Mouse (Mus musculus): ENCODE measurements around the gene Hmga2. TPM values are rescaled to one million over a fixed set of nuclear protein-coding genes. Genes with fewer than 3 reads are reported as not detected.

The Hmga2 gene
- polyA plus RNA-seq, 1 experiment from 2014 or later = 2.1 TPM

- Histone ChIP-seq H3K9me3 (ENCODE audit: control insufficient read depth, low read length) (no peaks in the 10 kb centered on the region), H3K4me1 (replicated peaks; ENCODE audit: control insufficient read depth, insufficient read depth, low read length) (no peaks in the 10 kb centered on the region; the same call in none of the 2 replicates), H3K27me3 (ENCODE audit: control insufficient read depth, insufficient read depth, low read length) (no peaks in the 10 kb centered on the region), H3K4me3 (replicated peaks; ENCODE audit: low read length) (no peak overlapping the region), H3K4me2 (replicated peaks) (no peak overlapping the region), H3K9ac (no peak overlapping the region), H3K36me3 (replicated peaks; ENCODE audit: control insufficient read depth, insufficient read depth) (no peaks in the 10 kb centered on the region), H3K27ac (no peak overlapping the region)
- DNase-seq (ENCODE audit: low spot score) = no peak
- 66% methylated on average over 4 of the region's 4 CpGs for WGBS
- no peak for ATAC-seq (ENCODE audit: low FRiP score)
These were observed 65.3 kb downstream of the Hmga2 start for GRCm38 (mm10) chr10:120410958-120411357.

- H3K4me3 ChIP-seq (replicated peaks; ENCODE audit: low read length) = no peak overlapping the region
- H3K4me1 ChIP-seq (replicated peaks; ENCODE audit: control insufficient read depth, insufficient read depth, low read length) = no peaks in the 10 kb centered on the region; the same call in 1 of the 2 replicates
- no peaks in the 10 kb centered on the region for H3K9me3 ChIP-seq (ENCODE audit: control insufficient read depth, low read length)
- H3K27ac ChIP-seq = no peak overlapping the region
- H3K4me2 ChIP-seq (replicated peaks) = no peak overlapping the region
- H3K36me3 ChIP-seq (replicated peaks; ENCODE audit: control insufficient read depth, insufficient read depth) = no peaks in the 10 kb centered on the region
- ATAC-seq (ENCODE audit: low FRiP score) = no peak
- H3K27me3 ChIP-seq (ENCODE audit: control insufficient read depth, insufficient read depth, low read length) = no peaks in the 10 kb centered on the region
- WGBS = 83% methylated on average over 9 of the region's 9 CpGs
- H3K9ac ChIP-seq = no peak overlapping the region
- no peak for DNase-seq (ENCODE audit: low spot score)
These were observed 67.1 kb downstream of the Hmga2 start for GRCm38 (mm10) chr10:120409131-120409530.

GRCm38 (mm10) chr10:120407230-120407629 is 69.0 kb downstream of the Hmga2 start:
- H3K36me3 ChIP-seq (replicated peaks; ENCODE audit: control insufficient read depth, insufficient read depth) = no peaks in the 10 kb centered on the region
- no peaks in the 10 kb centered on the region for H3K9me3 ChIP-seq (ENCODE audit: control insufficient read depth, low read length)
- no peak overlapping the region for H3K9ac ChIP-seq
- no peak overlapping the region for H3K4me3 ChIP-seq (replicated peaks; ENCODE audit: low read length)
- 42% methylated on average over 9 of the region's 9 CpGs for WGBS
- no peaks in the 10 kb centered on the region for H3K27me3 ChIP-seq (ENCODE audit: control insufficient read depth, insufficient read depth, low read length)
- peaks cover 2% of the 10 kb centered on the region; the same call in 1 of the 2 replicates for H3K4me1 ChIP-seq (replicated peaks; ENCODE audit: control insufficient read depth, insufficient read depth, low read length)
- H3K27ac ChIP-seq = no peak overlapping the region
- DNase-seq (ENCODE audit: low spot score) (no peak), ATAC-seq (ENCODE audit: low FRiP score) (no peak)
- H3K4me2 ChIP-seq (replicated peaks) = no peak overlapping the region

- no peaks in the 10 kb centered on the region for H3K9me3 ChIP-seq (ENCODE audit: control insufficient read depth, low read length)
- no peaks in the 10 kb centered on the region for H3K27me3 ChIP-seq (ENCODE audit: control insufficient read depth, insufficient read depth, low read length)
- ATAC-seq (ENCODE audit: low FRiP score) (no peak), DNase-seq (ENCODE audit: low spot score) (no peak)
- H3K4me1 ChIP-seq (replicated peaks; ENCODE audit: control insufficient read depth, insufficient read depth, low read length) = peaks cover 3% of the 10 kb centered on the region; the same call in 1 of the 2 replicates
- no peak overlapping the region for H3K9ac ChIP-seq
- 64% methylated on average over 9 of the region's 9 CpGs for whole genome bisulfite sequencing
- no peak overlapping the region for H3K4me3 ChIP-seq (replicated peaks; ENCODE audit: low read length)
- no peak overlapping the region for H3K4me2 ChIP-seq (replicated peaks)
- H3K27ac ChIP-seq = no peak overlapping the region
- H3K36me3 ChIP-seq (replicated peaks; ENCODE audit: control insufficient read depth, insufficient read depth) = no peaks in the 10 kb centered on the region
These were observed 70.2 kb downstream of the Hmga2 start for GRCm38 (mm10) chr10:120406038-120406437.

- no peaks in the 10 kb centered on the region for H3K36me3 ChIP-seq (replicated peaks; ENCODE audit: control insufficient read depth, insufficient read depth)
- ATAC-seq (ENCODE audit: low FRiP score) (no peak), DNase-seq (ENCODE audit: low spot score) (no peak)
- H3K4me1 ChIP-seq (replicated peaks; ENCODE audit: control insufficient read depth, insufficient read depth, low read length) = peaks cover 3% of the 10 kb centered on the region; the same call in 1 of the 2 replicates
- H3K27ac ChIP-seq = no peak overlapping the region
- H3K9me3 ChIP-seq (ENCODE audit: control insufficient read depth, low read length) = no peaks in the 10 kb centered on the region
- H3K9ac ChIP-seq = no peak overlapping the region
- H3K27me3 ChIP-seq (ENCODE audit: control insufficient read depth, insufficient read depth, low read length) = no peaks in the 10 kb centered on the region
- H3K4me2 ChIP-seq (replicated peaks) = no peak overlapping the region
- WGBS = 92% methylated on average over 4 of the region's 4 CpGs
- H3K4me3 ChIP-seq (replicated peaks; ENCODE audit: low read length) = no peak overlapping the region
These were observed 70.9 kb downstream of the Hmga2 start for GRCm38 (mm10) chr10:120405322-120405721.

- 63% methylated on average over 5 of the region's 5 CpGs for WGBS
- Histone ChIP-seq H3K27me3 (ENCODE audit: control insufficient read depth, insufficient read depth, low read length) (no peaks in the 10 kb centered on the region), H3K27ac (no peak overlapping the region), H3K9ac (no peak overlapping the region), H3K4me1 (replicated peaks; ENCODE audit: control insufficient read depth, insufficient read depth, low read length) (peaks cover 3% of the 10 kb centered on the region; the same call in 1 of the 2 replicates), H3K4me2 (replicated peaks) (no peak overlapping the region), H3K36me3 (replicated peaks; ENCODE audit: control insufficient read depth, insufficient read depth) (no peaks in the 10 kb centered on the region), H3K9me3 (ENCODE audit: control insufficient read depth, low read length) (no peaks in the 10 kb centered on the region), H3K4me3 (replicated peaks; ENCODE audit: low read length) (no peak overlapping the region)
- ATAC-seq (ENCODE audit: low FRiP score) (no peak), DNase-seq (ENCODE audit: low spot score) (no peak)
These were observed 73.3 kb downstream of the Hmga2 start for GRCm38 (mm10) chr10:120402966-120403365.

- Histone ChIP-seq H3K4me2 (replicated peaks) (no peak overlapping the region), H3K9ac (no peak overlapping the region), H3K27me3 (ENCODE audit: control insufficient read depth, insufficient read depth, low read length) (no peaks in the 10 kb centered on the region), H3K4me3 (replicated peaks; ENCODE audit: low read length) (no peak overlapping the region), H3K36me3 (replicated peaks; ENCODE audit: control insufficient read depth, insufficient read depth) (no peaks in the 10 kb centered on the region), H3K4me1 (replicated peaks; ENCODE audit: control insufficient read depth, insufficient read depth, low read length) (peaks cover 3% of the 10 kb centered on the region; the same call in 1 of the 2 replicates), H3K9me3 (ENCODE audit: control insufficient read depth, low read length) (no peaks in the 10 kb centered on the region), H3K27ac (no peak overlapping the region)
- DNase-seq (ENCODE audit: low spot score) = no peak
- WGBS = 42% methylated on average over 8 of the region's 8 CpGs
- ATAC-seq (ENCODE audit: low FRiP score) = no peak
These were observed 74.5 kb downstream of the Hmga2 start for GRCm38 (mm10) chr10:120401787-120402186.

- H3K4me3 ChIP-seq (replicated peaks; ENCODE audit: low read length) = no peak overlapping the region
- DNase-seq (ENCODE audit: low spot score) (no peak), ATAC-seq (ENCODE audit: low FRiP score) (no peak)
- no peak overlapping the region for H3K27ac ChIP-seq
- H3K9me3 ChIP-seq (ENCODE audit: control insufficient read depth, low read length) = no peaks in the 10 kb centered on the region
- WGBS = 89% methylated on average over 9 of the region's 9 CpGs
- peaks cover 3% of the 10 kb centered on the region; the same call in 1 of the 2 replicates for H3K4me1 ChIP-seq (replicated peaks; ENCODE audit: control insufficient read depth, insufficient read depth, low read length)
- no peaks in the 10 kb centered on the region for H3K27me3 ChIP-seq (ENCODE audit: control insufficient read depth, insufficient read depth, low read length)
- H3K4me2 ChIP-seq (replicated peaks) = no peak overlapping the region
- no peak overlapping the region for H3K9ac ChIP-seq
- H3K36me3 ChIP-seq (replicated peaks; ENCODE audit: control insufficient read depth, insufficient read depth) = no peaks in the 10 kb centered on the region
These were observed 76.3 kb downstream of the Hmga2 start for GRCm38 (mm10) chr10:120399846-120400510.

- Histone ChIP-seq H3K9ac (no peak overlapping the region), H3K4me1 (replicated peaks; ENCODE audit: control insufficient read depth, insufficient read depth, low read length) (peaks cover 3% of the 10 kb centered on the region; the same call in 1 of the 2 replicates), H3K27me3 (ENCODE audit: control insufficient read depth, insufficient read depth, low read length) (no peaks in the 10 kb centered on the region), H3K27ac (no peak overlapping the region), H3K4me3 (replicated peaks; ENCODE audit: low read length) (no peak overlapping the region), H3K4me2 (replicated peaks) (no peak overlapping the region), H3K9me3 (ENCODE audit: control insufficient read depth, low read length) (no peaks in the 10 kb centered on the region), H3K36me3 (replicated peaks; ENCODE audit: control insufficient read depth, insufficient read depth) (no peaks in the 10 kb centered on the region)
- DNase-seq (ENCODE audit: low spot score) (no peak), ATAC-seq (ENCODE audit: low FRiP score) (no peak)
- WGBS = 76% methylated on average over 6 of the region's 6 CpGs
These were observed 77.5 kb downstream of the Hmga2 start for GRCm38 (mm10) chr10:120398745-120399144.

Data from hindbrain, embryonic 14.5 days (tissue).